Mouse (Mus musculus): ENCODE data around the gene Fbxo24.

Gene Fbxo24

GRCm38 (mm10) chr5:137628498-137629305 is at the start of gene Fbxo24, which contains the start of the genes Lrch4 and Gm20605:
TSS of gene Fbxo24 (minus strand) at chr5:137629002.
TSS of gene Lrch4 (plus strand) at chr5:137629121.
TSS of gene Gm20605 (plus strand) at chr5:137629175.
- peak; percentile 96 to 99 for DNase-seq

DNA sequence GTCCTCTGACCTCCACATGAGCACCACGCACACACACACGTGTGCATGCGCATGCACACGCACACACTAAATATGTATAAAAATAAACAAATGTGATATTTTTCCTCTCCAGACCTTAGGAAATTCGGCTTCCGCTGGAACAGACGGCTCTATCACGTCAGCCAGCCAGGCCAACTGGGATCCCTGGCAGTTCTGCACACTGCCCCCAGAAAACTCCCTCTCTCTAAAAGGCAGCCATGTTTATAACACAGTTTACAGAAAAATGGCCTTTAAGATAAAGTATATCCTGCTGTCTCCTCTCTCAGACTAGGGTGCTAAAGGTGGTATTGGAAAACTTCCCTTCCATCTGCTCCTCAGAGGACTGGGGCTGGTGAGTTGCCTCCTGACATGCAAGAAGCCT is 49.1 kb upstream of the Fbxo24 start:
- DNase-seq: no peak

DNA sequence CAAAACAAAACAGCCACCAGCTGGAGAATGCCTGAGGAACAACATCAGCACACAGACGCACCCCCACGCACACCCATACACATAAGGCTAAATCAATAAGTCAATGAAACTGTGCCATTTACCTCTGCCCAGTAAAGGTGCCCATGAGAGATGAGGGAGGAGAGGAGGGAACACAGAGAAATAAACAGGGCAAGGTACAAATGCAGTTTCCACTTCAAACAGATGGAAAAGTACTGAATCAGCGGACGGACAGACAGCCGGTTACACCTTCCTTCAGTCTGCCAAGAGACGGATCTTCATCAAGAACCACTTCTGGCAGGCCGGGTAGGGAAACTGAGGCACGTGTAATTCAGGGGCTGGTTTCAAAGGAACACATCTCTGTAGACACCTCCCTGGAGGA is 46.0 kb upstream of the Fbxo24 start:
- no peak for DNase-seq

- no peak for DNase-seq
Observed at GRCm38 (mm10) chr5:137673015-137673414, 44.2 kb upstream of the Fbxo24 start.

DNA sequence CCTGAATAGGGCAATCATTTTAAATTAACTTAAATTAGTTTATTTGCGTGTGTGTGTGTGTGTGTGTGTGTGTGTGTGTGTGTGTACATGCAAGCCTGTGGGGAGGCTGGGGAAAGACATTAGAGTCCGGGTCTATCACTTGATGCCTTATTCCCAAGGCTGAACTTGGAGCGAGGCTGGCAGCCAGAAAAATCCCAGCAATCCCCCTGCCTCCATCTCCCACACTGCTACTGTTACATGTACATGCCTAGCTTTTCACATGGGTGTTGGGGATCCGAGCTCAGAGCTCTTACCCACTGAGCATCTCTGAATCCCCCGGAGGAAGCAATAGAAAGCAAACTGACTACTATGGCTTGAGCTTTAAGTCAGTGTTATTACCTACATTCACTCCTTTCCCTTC is 43.6 kb upstream of the Fbxo24 start:
- DNase-seq: no peak

DNA sequence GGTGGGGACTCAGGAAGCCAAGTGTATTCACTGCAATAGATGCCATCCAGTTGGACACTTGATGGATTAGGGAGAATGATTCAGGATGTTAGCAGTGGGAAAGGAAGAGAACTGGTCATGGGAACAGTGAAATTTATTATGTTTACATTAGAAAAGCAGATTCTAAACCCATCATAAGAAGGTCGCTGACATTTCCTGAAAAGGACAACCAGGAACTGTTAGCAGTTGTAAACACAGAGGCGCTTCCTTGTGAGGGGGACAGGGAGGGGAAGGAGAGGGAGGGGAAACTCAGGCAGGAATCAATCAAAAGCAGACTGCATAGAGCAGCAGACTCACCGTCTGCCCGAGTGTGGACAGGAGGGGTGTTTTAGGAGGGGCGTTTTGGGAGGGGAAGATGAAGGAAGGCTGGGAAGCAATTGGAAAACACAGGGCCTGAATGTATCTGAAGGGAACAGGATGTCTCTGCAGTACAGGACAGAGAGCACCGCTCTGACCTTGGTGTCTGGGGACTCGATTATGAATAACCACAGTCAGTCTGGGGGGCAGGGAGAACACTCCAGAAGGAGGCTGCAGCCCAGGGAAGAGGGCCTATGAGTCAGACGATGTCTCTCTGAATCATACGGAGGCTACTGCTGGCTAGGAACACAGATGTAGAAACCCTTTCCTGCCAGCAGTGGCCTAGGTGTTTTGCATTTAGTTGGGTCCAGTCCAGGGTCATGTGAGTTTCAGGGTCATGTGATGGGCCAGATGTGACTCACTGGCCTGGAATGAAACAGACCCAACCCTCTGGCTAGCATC is 42.8 kb upstream of the Fbxo24 start:
- no peak for DNase-seq

DNA sequence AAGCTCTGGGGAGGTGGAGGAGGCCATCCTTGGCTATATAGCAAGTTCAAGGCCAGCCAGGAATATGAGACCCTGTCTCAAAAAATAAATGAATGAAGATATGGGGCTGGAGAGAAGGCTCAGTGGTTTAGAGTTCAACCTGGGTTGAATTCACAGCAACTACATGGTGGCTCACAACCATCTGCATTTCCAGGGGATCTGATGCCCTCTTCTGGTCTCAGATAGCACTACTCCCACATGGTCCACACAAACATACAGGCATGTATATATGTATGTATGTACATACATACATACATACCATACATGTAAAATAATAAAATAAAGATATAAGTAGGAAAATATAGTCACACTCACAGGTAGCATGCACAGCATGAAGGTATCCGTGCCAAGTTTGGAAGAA is 41.4 kb upstream of the Fbxo24 start:
- no peak for DNase-seq

- DNase-seq: no peak
Observed at GRCm38 (mm10) chr5:137668971-137669370, 40.2 kb upstream of the Fbxo24 start.

DNA sequence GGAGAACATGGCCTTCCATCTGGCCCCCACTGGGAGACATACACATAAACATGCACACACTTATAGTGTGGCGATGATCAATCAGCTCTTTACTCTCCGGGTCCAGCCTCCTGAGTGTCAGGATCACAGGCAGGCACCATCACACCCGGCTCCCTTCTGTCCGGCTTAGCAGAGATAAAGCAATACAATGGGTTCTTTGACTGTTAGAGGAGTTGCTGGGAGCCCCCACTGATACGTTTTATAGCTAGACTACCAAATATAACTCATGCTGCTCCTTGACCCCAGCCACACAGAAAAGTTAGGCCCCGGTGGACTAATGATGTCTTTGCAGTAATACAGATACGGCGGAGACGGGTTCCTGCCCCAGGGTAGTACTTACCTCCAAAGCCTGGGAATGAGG is 34.3 kb upstream of the Fbxo24 start:
- no peak for DNase-seq

DNA sequence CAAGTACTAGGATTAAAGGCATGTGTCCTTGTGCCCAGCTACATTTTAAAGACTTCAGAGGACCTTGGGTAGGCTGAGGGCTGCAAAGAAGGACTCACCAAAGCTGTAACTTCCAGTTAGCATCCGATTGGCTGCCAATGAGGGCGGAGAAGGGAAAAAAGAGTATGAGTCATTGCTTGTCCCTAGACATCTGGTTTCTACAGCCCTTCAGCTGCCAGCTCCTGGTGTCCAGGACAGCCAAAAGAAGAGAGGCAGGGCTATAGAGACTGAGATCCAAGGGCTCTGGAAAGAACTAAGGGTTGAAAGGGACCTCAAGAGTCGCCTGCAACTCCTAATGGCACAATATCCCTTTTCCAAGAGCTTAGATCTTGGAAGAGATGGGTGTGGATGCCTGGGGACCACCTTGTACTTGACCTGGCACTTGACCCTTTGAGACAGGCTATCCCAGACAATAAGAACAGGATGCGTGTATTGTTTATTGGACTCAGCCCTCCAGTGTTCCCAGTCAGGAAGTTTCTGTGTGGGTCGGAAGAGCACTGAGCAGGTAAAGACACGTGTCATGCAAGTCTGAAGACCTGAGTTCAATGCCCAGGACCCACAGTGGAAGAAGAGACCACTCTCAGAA is 31.4 kb upstream of the Fbxo24 start:
- DNase-seq: no peak

DNA sequence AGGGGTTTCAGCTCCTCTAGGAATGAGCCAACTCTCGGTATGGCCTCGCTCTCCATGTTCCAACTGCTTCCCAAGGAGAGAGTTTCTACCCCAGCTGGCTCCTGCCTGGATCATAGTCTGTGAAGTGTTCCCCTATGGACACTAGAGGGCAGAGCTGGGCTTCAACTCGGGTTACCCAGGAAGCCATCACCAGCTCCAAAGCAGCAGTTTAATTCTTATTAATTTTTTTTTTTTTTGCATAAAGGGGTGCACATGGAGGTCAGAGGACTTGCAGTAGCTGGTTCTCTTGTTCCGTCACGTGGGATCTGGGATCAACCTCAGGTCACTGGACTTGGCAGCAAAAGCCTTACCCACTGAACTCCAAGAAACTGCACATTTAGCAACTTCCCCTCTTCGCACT is 28.2 kb upstream of the Fbxo24 start:
- peak in 1 of 2 experiments; percentile 59 for DNase-seq

GRCm38 (mm10) chr5:137654746-137655145 is 25.9 kb upstream of the Fbxo24 start:
- DNase-seq: no peak

DNA sequence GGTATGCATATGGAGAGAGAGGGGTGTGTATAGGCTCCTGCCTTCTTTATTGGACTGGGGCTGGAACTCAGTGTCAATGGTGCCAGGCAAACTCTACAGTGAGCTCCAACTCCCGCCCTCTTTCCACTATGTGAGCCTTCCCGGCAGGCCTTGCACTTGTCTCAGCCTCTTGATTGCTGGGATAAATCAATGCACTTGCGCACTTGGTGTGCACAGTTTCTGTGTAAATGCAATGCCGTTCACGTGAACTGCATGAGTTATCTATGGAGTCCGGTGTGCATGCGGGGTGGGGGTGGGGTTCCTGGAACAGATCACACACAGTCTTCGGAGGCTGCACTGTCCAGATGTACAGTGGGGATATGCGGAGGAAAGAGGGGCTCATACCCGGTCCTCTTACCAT is 24.6 kb upstream of the Fbxo24 start:
- DNase-seq: no peak

- peak in 1 of 2 experiments; percentile 64 for DNase-seq
Observed at GRCm38 (mm10) chr5:137652474-137652873, 23.7 kb upstream of the Fbxo24 start.

DNA sequence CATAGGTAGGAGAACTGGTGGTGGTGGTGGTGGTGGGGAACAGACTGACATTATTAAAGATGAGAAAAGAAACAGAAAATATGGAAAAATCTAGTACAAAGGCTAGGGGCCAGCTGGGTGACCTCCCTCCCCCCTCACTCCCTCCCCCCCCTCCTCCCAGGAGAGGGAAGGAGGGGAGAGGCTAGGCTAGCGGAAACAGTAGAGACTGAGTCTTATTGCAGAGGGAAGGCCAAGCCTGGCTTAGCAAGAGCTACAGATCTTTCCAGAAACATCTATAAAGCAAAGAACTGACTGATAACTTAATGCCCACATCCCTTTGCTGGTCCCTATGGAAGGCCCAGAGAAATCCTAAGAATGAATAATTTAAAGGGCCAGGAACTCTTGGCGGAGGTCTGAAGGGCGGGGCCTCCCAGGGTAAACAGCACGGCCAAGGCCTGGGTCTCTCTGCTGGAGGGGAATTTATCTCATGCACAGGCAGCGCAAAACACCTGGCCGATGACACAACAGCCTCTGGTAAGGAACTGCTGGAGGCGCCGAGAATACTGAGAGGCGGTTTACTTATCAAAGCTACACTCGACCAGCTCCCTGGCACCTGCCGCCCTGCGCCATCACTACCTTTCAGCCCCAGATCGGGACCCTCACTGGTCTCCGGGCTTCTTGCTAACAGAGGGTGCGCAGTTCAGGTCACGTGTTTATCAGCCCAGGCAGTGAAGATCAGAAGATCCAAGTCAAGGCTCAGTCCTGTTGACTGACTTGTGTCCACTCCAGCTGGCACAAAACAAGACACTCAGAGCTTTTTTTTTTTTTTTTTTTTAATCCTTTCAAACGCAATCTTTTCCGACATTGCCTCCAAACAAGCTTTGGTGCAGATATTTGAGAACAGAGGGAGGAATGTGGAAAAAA is 21.1 kb upstream of the Fbxo24 start:
- no peak for DNase-seq

DNA sequence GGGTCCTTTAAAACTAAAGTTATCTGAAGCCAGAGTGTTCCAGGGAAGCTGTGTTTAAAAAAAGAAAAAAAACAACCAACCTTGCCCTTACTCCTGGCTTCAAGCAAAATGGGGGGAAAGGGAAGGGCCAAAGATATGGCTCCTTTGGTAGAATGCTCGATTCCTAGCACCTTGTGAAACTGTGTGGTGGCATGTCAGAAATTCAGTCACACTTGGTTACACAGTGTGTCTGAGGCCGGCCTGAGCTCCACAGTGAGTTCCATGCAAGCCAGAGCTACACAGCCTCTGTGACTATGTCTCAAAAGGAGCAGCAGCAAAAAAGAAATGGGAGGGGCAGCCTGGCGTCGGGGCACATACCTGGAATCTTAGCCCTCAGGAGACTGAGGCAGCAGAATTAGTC is 20.4 kb upstream of the Fbxo24 start:
- no peak for DNase-seq

DNA sequence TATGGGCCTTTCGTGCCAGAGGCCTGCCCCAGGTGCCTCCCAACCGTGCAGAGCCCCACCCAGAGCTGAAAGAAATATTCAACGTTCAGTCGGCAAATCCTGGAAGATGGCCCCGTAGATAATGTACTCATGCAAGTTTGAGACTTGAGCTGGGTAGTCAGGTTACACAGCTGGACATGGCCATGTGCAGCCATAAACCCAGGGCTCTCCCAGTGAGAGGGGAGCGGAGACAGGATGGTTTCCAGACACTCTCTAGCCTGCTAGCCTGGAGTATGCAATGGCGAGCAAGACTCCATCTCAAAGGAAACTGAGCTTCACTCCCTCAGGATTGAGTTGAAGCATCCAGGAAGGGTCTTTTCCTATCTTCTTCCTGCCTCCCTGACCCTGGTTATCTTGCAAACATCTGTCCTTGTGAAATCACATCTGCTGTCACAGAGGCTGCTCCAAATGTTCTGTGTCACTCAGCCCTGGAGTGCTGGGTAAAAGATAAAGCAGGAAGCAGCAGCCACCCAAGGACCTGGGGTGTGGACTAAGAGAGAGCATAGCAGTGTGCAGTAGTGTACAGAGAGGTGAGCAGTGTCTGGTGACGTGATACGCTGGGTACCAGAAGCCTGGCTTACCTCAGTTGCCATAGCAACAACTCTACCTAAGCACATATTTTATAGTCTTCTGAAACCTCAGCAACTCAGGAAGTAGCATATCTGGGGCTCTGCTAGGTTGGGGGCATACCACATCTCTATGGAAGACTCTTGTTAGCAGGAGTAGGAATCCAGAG is 19.2 kb upstream of the Fbxo24 start:
- no peak for DNase-seq

DNA sequence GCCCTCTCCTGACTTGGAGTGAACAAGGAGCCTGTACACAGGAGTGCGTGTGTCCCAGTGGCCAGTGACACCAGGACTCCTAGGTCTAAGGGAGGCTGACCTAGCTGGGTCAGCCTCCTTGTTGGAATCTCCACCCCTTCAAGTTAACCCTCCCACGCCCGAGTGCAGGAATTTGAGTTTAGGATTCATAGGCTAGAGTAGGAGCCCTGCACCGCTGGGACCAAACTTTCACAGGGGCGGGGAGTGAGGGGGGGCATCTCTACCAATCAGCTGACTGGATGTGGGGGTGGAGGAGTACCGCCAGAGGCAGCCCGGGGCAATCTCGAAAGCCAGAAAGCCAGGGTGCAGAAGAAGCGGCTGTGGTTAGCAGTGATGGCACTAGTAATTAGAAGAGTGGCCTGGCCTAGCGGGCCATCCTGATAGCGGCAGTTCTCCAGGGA is 16.9 kb upstream of the Fbxo24 start, which contains the start of gene Irs3:
Irs3 (minus strand) TSS at position 63 of the 440 bp plus-strand sequence.
- DNase-seq: no peak

DNA sequence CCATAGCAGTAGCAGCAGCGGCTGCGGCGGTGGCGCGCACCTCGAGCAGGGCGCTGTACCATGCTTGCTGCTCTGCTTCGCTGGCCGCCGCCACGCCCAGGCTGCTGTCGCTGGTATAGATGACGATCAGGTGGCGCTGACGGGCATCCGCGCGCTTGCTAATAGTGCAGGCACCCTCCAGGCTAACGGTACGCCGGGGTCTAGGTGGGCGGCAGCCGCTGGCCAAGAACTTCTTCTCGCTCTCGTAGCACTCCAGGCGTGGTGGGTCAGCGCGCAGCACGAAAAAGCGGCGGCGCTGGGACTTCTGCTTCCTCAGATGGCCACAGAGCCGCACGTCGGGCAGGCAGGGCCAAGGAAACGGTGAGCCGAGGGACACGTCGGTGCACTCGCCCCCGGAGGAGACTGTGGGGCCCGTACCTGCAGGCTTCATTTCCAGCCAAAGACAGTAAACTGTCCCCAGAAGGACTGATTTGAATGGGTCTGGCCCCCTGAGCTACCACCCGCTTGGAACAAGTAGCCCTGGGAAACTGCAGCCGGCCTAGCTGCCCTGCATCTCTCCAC is 16.4 kb upstream of the Fbxo24 start:
- peak; percentile 51 to 65 for DNase-seq

DNA sequence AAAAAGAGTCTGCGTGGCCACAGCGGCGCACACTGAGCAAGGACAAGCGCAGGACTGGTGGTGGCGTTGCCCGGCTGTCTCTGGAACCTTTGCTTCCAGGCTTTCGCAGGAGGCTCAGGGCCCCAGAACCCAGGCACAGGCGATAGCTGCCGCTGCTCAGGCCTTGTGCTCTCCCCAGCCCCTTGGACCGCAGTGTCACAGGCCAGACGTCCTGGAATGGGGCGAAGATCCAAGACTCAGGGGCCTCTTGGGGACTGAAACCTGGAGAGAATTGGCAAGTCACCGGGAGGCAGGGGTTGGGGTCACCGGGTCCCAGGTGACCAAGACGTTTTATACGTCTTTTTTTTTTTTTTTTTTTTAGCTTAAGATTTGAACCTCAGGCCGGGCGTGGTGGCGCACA is 15.7 kb upstream of the Fbxo24 start:
- DNase-seq: no peak

- DNase-seq: no peak
Observed at GRCm38 (mm10) chr5:137642886-137643285, 14.1 kb upstream of the Fbxo24 start.

Data from spleen, adult 18-20 months (tissue).